Mouse (Mus musculus) spleen, adult 2 months (tissue): ENCODE results near the gene Spin2g.
"Not testable (repeated sequence)": the region's sequence is repeated elsewhere in the genome, so short reads cannot be mapped to it uniquely, and the experiment has no call there.

Experiments
- CTCF ChIP-seq: fragments of 200-500 bp; IDR thresholded peaks from 2 replicates; pipeline ENCODE4 v1.5.1; 2011; ENCODE audit warnings: mild to moderate bottlenecking, inconsistent platforms; ENCODE audit not compliant: insufficient read depth, insufficient read length, insufficient replicate concordance; ENCODE audit errors: extremely low read depth
- POLR2A ChIP-seq: fragments of 200-500 bp; IDR thresholded peaks from 2 replicates; pipeline ENCODE4 v1.6.1; 2011; ENCODE audit warnings: low read depth, low read length, inconsistent platforms

GRCm38 (mm10) chrX:34238633-34239032, at the start of gene Spin2g:
- TF ChIP-seq POLR2A, CTCF: not testable (repeated sequence)
